Mouse (Mus musculus) urinary bladder, adult 18-20 months (tissue): ENCODE data around the gene Pknox1.

Source experiments
- DNase-seq, 2 experiments: peaks; one replicate each; pipeline ENCODE4 v3.0.0; 2022; ENCODE audit warnings: low spot score in 2 of 2, mixed read lengths in 2 of 2

Pknox1 gene

DNA sequence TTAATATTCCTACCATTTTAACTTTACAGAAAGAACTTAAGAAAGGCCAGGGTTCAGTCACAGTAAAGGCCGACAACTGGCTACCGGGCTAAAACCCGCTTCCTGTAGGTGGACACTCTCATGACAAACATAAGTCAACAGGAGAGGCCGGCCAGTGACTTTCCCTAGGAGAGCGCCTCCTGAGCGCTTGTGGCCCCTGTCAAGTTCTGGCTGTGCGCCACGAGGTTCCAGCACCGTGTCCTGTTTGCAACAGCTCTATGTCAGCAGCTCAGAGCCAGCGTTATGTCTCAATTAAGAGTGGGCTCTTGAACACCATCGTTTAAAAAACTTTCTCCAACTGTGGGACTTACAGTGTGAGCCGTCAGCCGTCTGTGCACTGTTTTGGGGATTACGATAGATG is 87.6 kb downstream of the Pknox1 start:
- DNase-seq, result no peak

DNA sequence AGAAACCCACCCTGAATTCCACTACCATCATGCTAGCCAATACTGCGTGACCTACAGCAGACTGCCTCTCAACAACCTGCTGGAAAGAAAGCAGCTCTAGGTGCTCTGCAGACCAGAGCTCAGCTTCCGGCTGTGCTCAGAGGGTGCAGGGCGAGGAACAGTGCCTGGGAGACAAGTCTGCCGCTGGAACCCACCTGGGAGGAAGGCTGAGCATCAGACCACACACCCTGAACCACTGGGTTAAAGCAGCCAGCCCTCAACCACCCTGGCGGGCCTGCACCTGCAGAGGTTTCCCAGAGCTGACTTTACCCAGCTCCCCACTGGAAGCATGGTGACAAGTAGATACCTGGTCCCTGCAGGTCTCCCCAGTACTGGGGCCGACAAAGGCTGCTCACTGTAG is 88.7 kb downstream of the Pknox1 start:
- DNase-seq, result no peak

DNA sequence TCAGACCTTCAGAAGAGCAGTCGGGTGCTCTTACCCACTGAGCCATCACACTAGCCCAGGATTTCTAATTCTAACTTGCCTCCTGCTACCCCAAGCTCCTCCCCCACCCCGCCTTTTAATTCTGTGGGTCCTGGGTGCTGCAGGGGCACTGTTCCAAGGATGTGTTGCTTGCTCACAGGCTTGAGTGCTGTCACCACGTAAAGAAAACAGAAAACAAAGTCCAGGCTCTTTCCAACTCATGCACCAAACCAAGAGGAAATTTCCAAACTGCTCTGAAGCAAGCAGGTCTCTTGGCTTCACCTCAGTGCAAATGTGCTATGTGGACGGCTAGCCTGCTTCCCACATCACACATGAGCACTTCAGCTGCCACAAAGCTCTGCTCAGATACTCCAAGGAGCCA is 90.8 kb downstream of the Pknox1 start:
- DNase-seq, result no peak

DNA sequence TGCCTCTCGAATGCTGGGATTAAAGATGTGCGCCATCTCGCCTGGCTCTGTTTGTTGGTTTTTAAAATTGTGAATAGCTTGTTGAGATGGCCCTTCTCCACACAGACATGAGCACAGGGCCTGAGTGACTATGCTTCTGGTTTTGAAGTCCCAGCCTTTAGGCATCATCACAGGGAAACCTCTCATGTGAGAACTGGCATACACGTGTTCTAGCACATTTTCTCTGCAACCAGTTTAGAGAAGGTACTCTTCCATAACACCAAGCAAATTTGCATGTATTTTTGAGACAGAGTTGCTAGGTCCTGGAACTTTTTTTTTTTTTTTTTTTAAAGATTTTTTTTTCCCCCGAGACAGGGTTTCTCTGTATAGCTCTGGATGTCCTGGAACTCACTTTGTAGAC is 92.1 kb downstream of the Pknox1 start:
- no peak for DNase-seq
